Mouse (Mus musculus): ENCODE results near the gene Upk1b.

GRCm38 (mm10) chr16:38785301-38785700 lies 14.8 kb downstream of the Upk1b start:
- no peak for TF ChIP-seq CTCF (conservative IDR thresholded peaks at IDR 0.05; ENCODE audit: low read length)
- no peak for TF ChIP-seq POU5F1 (IDR thresholded peaks at IDR 0.05; ENCODE audit: borderline replicate concordance, low read length)

All from E14TG2a.4 (cell line).